Mouse (Mus musculus) ovary, postnatal 14 days (tissue): ENCODE results near the gene Ifna16.

Source experiments
- DNase-seq: peaks from one replicate; pipeline ENCODE4 v3.0.0; 2022; ENCODE audit warnings: low spot score

Ifna16 gene

GRCm38 (mm10) chr4:88642526-88642925 lies 34.2 kb downstream of the Ifna16 start:
- no peak for DNase-seq

DNA sequence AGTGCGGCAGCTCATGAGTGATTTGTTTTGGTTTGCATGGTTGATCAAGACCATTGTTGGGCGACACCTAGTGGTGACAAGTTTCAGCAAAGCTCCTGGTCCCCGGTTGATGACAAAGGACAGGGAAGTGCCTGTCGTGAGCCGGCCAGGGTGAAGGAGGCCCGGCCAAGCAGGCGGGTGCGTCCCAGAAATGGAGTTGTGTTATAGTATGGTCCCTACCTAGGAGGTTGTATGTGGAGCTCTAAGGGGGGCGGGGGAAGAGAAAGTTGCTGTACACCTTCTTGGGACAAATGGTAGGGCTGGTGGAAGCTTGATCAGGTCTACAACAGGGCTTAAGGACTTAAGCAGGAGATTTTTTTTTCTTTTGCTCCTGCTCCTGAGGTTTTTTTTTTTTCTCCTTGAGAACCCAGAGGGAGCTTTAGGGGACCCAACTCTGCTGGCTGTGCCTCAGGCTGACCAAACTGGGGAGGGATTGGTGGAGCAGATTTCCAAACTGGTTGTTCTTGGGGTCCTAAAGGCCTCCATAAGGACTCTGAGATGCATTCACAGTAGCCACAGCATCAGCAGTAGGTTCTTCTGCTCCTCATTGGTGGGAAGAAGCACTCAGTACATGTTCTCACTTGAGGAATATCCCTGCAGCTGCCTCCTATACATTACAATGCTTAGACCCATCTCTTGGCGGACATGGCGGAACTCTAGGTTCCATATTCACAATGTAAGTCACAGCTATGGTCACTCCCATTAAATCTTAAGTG lies 35.5 kb downstream of the Ifna16 start:
- peak; percentile 96 for DNase-seq

DNA sequence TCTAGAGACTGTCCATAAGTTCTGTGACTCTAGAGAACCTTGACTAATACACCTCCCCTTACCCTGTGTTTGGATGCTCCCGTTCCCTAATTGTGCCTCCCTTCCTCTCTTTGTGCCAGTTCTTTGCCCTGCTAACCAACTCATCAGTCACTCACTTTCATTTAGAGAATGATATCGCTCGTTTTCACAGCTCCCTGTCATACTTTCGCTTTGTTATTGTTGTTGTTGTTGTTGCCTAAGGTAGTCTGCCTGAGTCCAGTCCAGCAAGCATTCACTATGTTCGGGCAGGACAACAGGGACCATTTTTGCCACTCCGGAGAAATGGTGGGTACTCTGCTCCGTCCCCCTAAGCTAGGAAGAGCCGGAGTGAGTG lies 36.0 kb downstream of the Ifna16 start:
- no peak for DNase-seq

DNA sequence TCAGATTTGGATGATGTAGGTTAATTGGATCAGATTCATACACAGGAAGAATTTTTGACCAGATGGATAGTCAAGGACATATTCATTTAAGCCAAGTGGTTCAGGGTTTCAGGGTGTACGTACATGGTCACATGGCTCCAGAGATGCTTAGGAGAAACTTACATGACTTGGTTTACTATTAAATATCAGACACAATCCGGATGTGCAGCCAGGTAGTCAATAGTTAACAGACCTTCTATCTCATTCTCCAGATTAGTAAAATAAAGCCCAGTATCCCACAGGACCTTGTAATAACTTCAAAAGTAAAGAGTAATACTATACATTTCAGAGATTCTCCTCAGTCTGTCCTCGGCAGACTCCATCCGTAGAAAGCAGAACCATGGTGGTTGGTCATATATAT lies 42.4 kb downstream of the Ifna16 start, which contains the start of gene C87499:
TSS of gene C87499 (minus strand) at position 101 of the 400 bp plus-strand sequence.
- DNase-seq, result no peak
